Mouse (Mus musculus) kidney, adult 2 months (tissue): ENCODE measurements around the gene Cdadc1. TPM values are rescaled to one million over a fixed set of nuclear protein-coding genes. Genes with fewer than 3 reads are reported as not detected.

Source experiments
- DNase-seq: peaks from one replicate; pipeline ENCODE4 v3.0.0; 2021
- H3K27ac ChIP-seq: fragments of 200-500 bp; 2 replicates; pipeline ENCODE4 v1.5.1; 2012; ENCODE audit warnings: low read depth, low read length, control low read depth, inconsistent platforms; ENCODE audit not compliant: insufficient read depth
- H3K27me3 ChIP-seq: fragments of 200-500 bp; replicated peaks from 2 replicates; pipeline ENCODE4 v1.6.1; 2012; ENCODE audit warnings: mild to moderate bottlenecking, moderate library complexity, low read length, inconsistent platforms; ENCODE audit not compliant: control insufficient read depth, insufficient read depth
- H3K36me3 ChIP-seq: fragments of 200-500 bp; 2 replicates; pipeline ENCODE4 v1.6.1; 2012; ENCODE audit warnings: mild to moderate bottlenecking, moderate library complexity, low read length, inconsistent platforms; ENCODE audit not compliant: control insufficient read depth, insufficient read depth
- H3K4me1 ChIP-seq: fragments of 200-500 bp; 2 replicates; pipeline ENCODE4 v1.6.1; 2011; ENCODE audit warnings: low read length; ENCODE audit not compliant: control insufficient read depth, insufficient read depth
- H3K4me3 ChIP-seq: fragments of 200-500 bp; 2 replicates; pipeline ENCODE4 v1.5.1; 2011; ENCODE audit warnings: mild to moderate bottlenecking, low read depth, low read length, control low read depth; ENCODE audit not compliant: insufficient read depth
- CTCF ChIP-seq: fragments of 200-500 bp; conservative IDR thresholded peaks from 2 replicates; pipeline ENCODE4 v1.5.1; 2011; ENCODE audit warnings: low read depth, mild to moderate bottlenecking, control low read depth, low read length, moderate library complexity, mixed read lengths; ENCODE audit not compliant: insufficient read depth, insufficient read length
- POLR2A ChIP-seq: fragments of 200-500 bp; IDR thresholded peaks from one replicate; pipeline ENCODE4 v1.6.1; 2011; ENCODE audit warnings: low read depth, low read length, control low read depth
- WGBS: fragments of 180-500 bp; shearing (Covaris S2); methylation state at CpG from one replicate; pipeline ENCODE4 v1.1.7; 2018; 5-methylcytosine and 5-hydroxymethylcytosine counted together
- polyA plus RNA-seq: library from polyadenylated mRNA; depleted of rRNA; stranded (reverse); fragments of >200 nt; gene quantifications from 2 replicates; pipeline ENCODE4 v1.2.3, GENCODE M21; 2012

Cdadc1 gene
- polyA plus RNA-seq, 1 experiment: 10.8 TPM

GRCm38 (mm10) chr14:59546162-59546880, 51.4 kb downstream of the Cdadc1 start:
- Histone ChIP-seq H3K4me3 (no peak overlapping the region), H3K27me3 (no peaks in the 10 kb centered on the region), H3K27ac (no peak overlapping the region), H3K4me1 (peaks cover 15% of the 10 kb centered on the region), H3K36me3 (no peaks in the 10 kb centered on the region)
- DNase-seq: no peak
- TF ChIP-seq POLR2A (no peak), CTCF (no peak)
- WGBS: 83% methylated on average over 7 of the region's 7 CpGs

GRCm38 (mm10) chr14:59543956-59544355, 53.8 kb downstream of the Cdadc1 start:
- 52% methylated on average over 5 of the region's 5 CpGs for WGBS
- no peak for TF ChIP-seq POLR2A
- no peak for TF ChIP-seq CTCF
- DNase-seq: peak; percentile 41
- Histone ChIP-seq H3K27me3 (no peaks in the 10 kb centered on the region), H3K36me3 (no peaks in the 10 kb centered on the region), H3K4me3 (no peak overlapping the region), H3K27ac (peak overlapping the region; percentile 56; the same call in 1 of the 2 replicates), H3K4me1 (peaks cover 12% of the 10 kb centered on the region)

- Histone ChIP-seq H3K36me3 (no peaks in the 10 kb centered on the region), H3K27ac (no peak overlapping the region), H3K4me3 (no peak overlapping the region), H3K4me1 (peaks cover 12% of the 10 kb centered on the region), H3K27me3 (no peaks in the 10 kb centered on the region)
- TF ChIP-seq POLR2A: no peak
- TF ChIP-seq CTCF: no peak
- WGBS: 59% methylated on average over 3 of the region's 3 CpGs
- DNase-seq: no peak
These were observed 54.5 kb downstream of the Cdadc1 start for GRCm38 (mm10) chr14:59543158-59543826.

- H3K36me3 ChIP-seq: no peaks in the 10 kb centered on the region
- no peak overlapping the region for H3K4me3 ChIP-seq
- WGBS: 51% methylated on average over 6 of the region's 6 CpGs
- H3K27ac ChIP-seq: peak overlapping the region; percentile 41
- no peak for TF ChIP-seq CTCF
- TF ChIP-seq POLR2A: no peak
- DNase-seq: peak; percentile 82
- peaks cover 3% of the 10 kb centered on the region; the same call in 1 of the 2 replicates for H3K4me1 ChIP-seq
- no peaks in the 10 kb centered on the region for H3K27me3 ChIP-seq
These were observed 57.0 kb downstream of the Cdadc1 start for GRCm38 (mm10) chr14:59540761-59541160.

- no peak overlapping the region for H3K27ac ChIP-seq
These were observed 57.5 kb downstream of the Cdadc1 start for GRCm38 (mm10) chr14:59540230-59540629.

GRCm38 (mm10) chr14:59537829-59538432, 59.8 kb downstream of the Cdadc1 start:
- WGBS: 87% methylated on average over 4 of the region's 4 CpGs
- Histone ChIP-seq H3K27me3 (no peaks in the 10 kb centered on the region), H3K4me3 (no peak overlapping the region), H3K27ac (no peak overlapping the region), H3K36me3 (no peaks in the 10 kb centered on the region), H3K4me1 (peaks cover 7% of the 10 kb centered on the region)
- DNase-seq: no peak
- TF ChIP-seq POLR2A (no peak), CTCF (no peak)

More at GRCm38 (mm10) chr14:59540230-59540629, 57.5 kb downstream of the Cdadc1 start:
- DNase-seq: peak; percentile 64
- Histone ChIP-seq H3K4me3 (no peak overlapping the region), H3K36me3 (no peaks in the 10 kb centered on the region), H3K4me1 (peaks cover 3% of the 10 kb centered on the region; the same call in 1 of the 2 replicates), H3K27me3 (no peaks in the 10 kb centered on the region)
- TF ChIP-seq POLR2A: no peak
- TF ChIP-seq CTCF: no peak
- WGBS: 51% methylated on average over 2 of the region's 2 CpGs

- no peak for DNase-seq
- TF ChIP-seq CTCF (no peak), POLR2A (no peak)
These were observed 63.9 kb downstream of the Cdadc1 start for GRCm38 (mm10) chr14:59533908-59534307.

More at GRCm38 (mm10) chr14:59533908-59534307, 63.9 kb downstream of the Cdadc1 start:
- Histone ChIP-seq H3K4me3 (no peak overlapping the region), H3K36me3 (no peaks in the 10 kb centered on the region), H3K27ac (no peak overlapping the region), H3K4me1 (peaks cover 6% of the 10 kb centered on the region), H3K27me3 (no peaks in the 10 kb centered on the region)
